Mouse (Mus musculus): ENCODE measurements around the gene Ebf3. TPM values are rescaled to one million over a fixed set of nuclear protein-coding genes. Genes with fewer than 3 reads are reported as not detected.

Ebf3 gene
- polyA plus RNA-seq, 1 experiment from 2014 or later = not detected

GRCm38 (mm10) chr7:137316181-137316925 lies 2.1 kb upstream of the Ebf3 start:
- H3K27ac ChIP-seq = no peak overlapping the region
- no peak overlapping the region for H3K4me3 ChIP-seq (ENCODE audit: inconsistent target)
- no peaks in the 10 kb centered on the region for H3K79me2 ChIP-seq (ENCODE audit: inconsistent target)
- no peaks in the 10 kb centered on the region for H3K36me3 ChIP-seq (ENCODE audit: inconsistent target)
- 14% methylated on average over 20 of the region's 20 CpGs for WGBS (ENCODE audit: missing documents)

DNA sequence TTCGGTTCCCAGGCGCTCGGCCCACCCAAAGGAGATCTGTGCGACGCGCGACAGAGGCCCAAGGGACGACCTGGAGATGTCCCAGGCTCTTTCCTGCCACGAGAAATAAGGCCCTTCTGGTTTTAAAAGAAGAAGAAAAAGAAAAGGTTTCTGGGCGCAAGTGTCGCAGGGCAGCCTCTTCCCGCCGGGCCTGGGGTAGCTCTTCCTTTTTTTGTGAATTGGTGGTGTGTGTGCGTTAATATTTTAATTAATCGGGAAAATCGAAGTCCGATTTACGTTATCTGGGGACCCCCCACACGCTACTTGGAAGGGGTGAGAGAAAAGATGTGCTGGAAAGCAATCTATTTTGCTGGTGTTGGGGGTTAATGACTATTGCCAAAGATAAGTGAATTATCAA lies 1.3 kb upstream of the Ebf3 start:
- Histone ChIP-seq H3K27ac (no peak overlapping the region), H3K79me2 (ENCODE audit: inconsistent target) (no peaks in the 10 kb centered on the region), H3K4me3 (ENCODE audit: inconsistent target) (no peak overlapping the region), H3K36me3 (ENCODE audit: inconsistent target) (no peaks in the 10 kb centered on the region)
- WGBS (ENCODE audit: missing documents) = 5% methylated on average over 19 of the region's 19 CpGs

- 6% methylated on average over 47 of the region's 48 CpGs for WGBS (ENCODE audit: missing documents)
- no peak overlapping the region for H3K27ac ChIP-seq
- no peak overlapping the region for H3K4me3 ChIP-seq (ENCODE audit: inconsistent target)
- H3K79me2 ChIP-seq (ENCODE audit: inconsistent target) = no peaks in the 10 kb centered on the region
- no peaks in the 10 kb centered on the region for H3K36me3 ChIP-seq (ENCODE audit: inconsistent target)
Observed at GRCm38 (mm10) chr7:137314710-137315543, 682 bp upstream of the Ebf3 start.

GRCm38 (mm10) chr7:137313183-137313903 lies 902 bp downstream of the Ebf3 start:
- no peaks in the 10 kb centered on the region for H3K79me2 ChIP-seq (ENCODE audit: inconsistent target)
- under 1% methylated on average over 71 of the region's 79 CpGs for WGBS (ENCODE audit: missing documents)
- no peaks in the 10 kb centered on the region for H3K36me3 ChIP-seq (ENCODE audit: inconsistent target)
- no peak overlapping the region for H3K4me3 ChIP-seq (ENCODE audit: inconsistent target)
- H3K27ac ChIP-seq = no peak overlapping the region

DNA sequence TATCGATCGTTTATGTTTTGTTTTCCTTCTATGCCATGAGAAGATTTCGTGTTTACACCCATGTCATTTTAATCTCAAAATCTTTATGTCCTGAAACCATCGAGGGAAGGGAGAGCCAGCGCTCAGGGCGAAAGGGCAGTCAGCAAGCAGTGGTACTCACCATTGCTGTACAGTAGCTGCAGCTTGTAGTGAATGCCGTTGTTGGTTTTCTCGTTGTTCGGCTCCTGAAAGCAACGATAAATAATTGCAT lies 1.4 kb downstream of the Ebf3 start:
- Histone ChIP-seq H3K36me3 (ENCODE audit: inconsistent target) (no peaks in the 10 kb centered on the region), H3K4me3 (ENCODE audit: inconsistent target) (no peak overlapping the region), H3K27ac (no peak overlapping the region), H3K79me2 (ENCODE audit: inconsistent target) (no peaks in the 10 kb centered on the region)
- WGBS (ENCODE audit: missing documents) = 12% methylated on average over 10 of the region's 10 CpGs

DNA sequence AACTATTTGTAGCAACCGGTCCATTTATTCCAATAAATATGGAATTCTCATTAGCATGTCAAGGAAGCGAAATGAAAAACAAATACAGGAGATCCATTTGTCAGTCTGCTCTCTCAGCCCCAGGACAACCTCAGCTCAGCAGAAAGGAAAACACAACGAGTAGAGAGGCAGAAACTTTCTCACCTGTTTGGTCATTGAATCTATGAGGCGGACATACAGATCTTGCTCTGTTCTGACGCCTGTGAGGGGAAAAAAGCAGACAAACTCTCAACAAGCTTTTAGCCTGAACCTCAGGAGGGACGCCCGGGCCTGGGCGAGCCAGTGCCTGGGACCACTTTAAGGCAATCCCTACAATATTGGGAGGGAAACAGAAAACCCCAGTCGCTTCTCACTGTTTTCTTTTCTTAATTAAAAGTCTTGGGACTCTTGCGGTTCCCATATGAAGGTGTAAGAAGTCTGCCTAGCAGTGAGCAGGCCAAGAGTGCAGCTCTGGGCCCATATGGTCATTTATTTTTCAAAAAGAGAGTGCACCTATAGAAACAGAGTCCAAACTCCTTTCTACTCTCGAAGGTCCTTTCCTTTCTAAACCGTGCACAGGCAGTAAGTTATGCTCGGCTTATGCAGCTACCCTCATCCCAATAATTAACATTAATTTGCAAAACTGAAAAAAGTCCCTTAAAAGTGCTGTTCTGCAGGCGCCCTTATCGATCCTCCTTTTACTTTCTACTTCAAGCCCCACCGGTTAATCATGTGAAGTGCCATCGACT lies 1.9 kb downstream of the Ebf3 start:
- Histone ChIP-seq H3K79me2 (ENCODE audit: inconsistent target) (no peaks in the 10 kb centered on the region), H3K27ac (no peak overlapping the region), H3K4me3 (ENCODE audit: inconsistent target) (no peak overlapping the region), H3K36me3 (ENCODE audit: inconsistent target) (no peaks in the 10 kb centered on the region)
- 10% methylated on average over 17 of the region's 17 CpGs for WGBS (ENCODE audit: missing documents)

DNA sequence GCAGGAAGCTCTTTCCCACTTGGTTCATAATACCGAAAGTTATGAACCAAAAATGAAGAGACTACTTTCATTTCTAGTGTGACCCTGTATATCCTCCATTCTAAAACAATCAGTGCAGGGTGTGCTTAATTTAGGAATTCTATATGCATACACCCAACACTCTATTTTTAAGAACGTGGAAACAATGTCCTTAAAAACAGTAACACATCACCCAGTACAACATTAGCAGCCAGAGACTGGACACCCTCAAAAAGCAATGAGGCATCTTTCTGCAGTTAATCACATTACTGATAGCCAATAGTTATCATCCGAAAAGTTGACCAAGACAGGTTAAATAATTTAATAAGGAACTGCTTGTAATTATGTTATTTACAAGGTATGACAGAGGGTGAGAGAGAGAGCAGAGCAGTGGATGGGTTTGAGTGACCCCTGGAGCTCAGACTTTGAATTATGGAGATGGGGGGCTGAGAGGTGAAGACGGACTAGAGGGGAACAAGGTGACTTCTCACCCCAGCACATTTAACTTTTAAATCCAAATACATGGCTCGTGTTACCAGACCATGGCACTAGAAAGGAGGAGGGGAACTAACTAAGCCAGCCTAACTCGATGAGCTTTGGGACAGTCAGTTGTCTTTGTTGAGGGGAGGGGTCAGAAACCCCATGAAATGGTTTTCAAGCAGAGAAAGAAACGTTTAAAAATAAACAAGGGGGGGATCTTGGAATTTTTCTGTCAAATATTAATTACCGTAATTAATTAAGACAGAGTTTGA lies 2.7 kb downstream of the Ebf3 start:
- Histone ChIP-seq H3K4me3 (ENCODE audit: inconsistent target) (no peak overlapping the region), H3K79me2 (ENCODE audit: inconsistent target) (no peaks in the 10 kb centered on the region), H3K36me3 (ENCODE audit: inconsistent target) (no peaks in the 10 kb centered on the region), H3K27ac (no peak overlapping the region)
- WGBS (ENCODE audit: missing documents) = 10% methylated on average over 8 of the region's 8 CpGs

- H3K79me2 ChIP-seq (ENCODE audit: inconsistent target) = no peaks in the 10 kb centered on the region
- H3K36me3 ChIP-seq (ENCODE audit: inconsistent target) = no peaks in the 10 kb centered on the region
- no peak overlapping the region for H3K4me3 ChIP-seq (ENCODE audit: inconsistent target)
- WGBS (ENCODE audit: missing documents) = 4% methylated on average over 11 of the region's 11 CpGs
- no peak overlapping the region for H3K27ac ChIP-seq
Observed at GRCm38 (mm10) chr7:137310876-137311275, 3.4 kb downstream of the Ebf3 start.

GRCm38 (mm10) chr7:137310091-137310761 lies 4.0 kb downstream of the Ebf3 start:
- H3K27ac ChIP-seq = no peak overlapping the region
- WGBS (ENCODE audit: missing documents) = 2% methylated on average over 43 of the region's 49 CpGs
- no peak overlapping the region for H3K4me3 ChIP-seq (ENCODE audit: inconsistent target)

GRCm38 (mm10) chr7:137309071-137310066 lies 4.9 kb downstream of the Ebf3 start:
- no peak overlapping the region for H3K27ac ChIP-seq
- H3K4me3 ChIP-seq (ENCODE audit: inconsistent target) = no peak overlapping the region
- no peaks in the 10 kb centered on the region for H3K79me2 ChIP-seq (ENCODE audit: inconsistent target)
- no peaks in the 10 kb centered on the region for H3K36me3 ChIP-seq (ENCODE audit: inconsistent target)
- WGBS (ENCODE audit: missing documents) = 5% methylated on average over 89 of the region's 93 CpGs

More at GRCm38 (mm10) chr7:137310091-137310761, 4.0 kb downstream of the Ebf3 start:
- H3K36me3 ChIP-seq (ENCODE audit: inconsistent target) = no peaks in the 10 kb centered on the region
- H3K79me2 ChIP-seq (ENCODE audit: inconsistent target) = no peaks in the 10 kb centered on the region

- no peak overlapping the region for H3K4me3 ChIP-seq (ENCODE audit: inconsistent target)
- H3K36me3 ChIP-seq (ENCODE audit: inconsistent target) = no peaks in the 10 kb centered on the region
- WGBS (ENCODE audit: missing documents) = 38% methylated on average over 16 of the region's 19 CpGs
- H3K27ac ChIP-seq = no peak overlapping the region
- no peaks in the 10 kb centered on the region for H3K79me2 ChIP-seq (ENCODE audit: inconsistent target)
Observed at GRCm38 (mm10) chr7:137308061-137309060, 5.9 kb downstream of the Ebf3 start.

GRCm38 (mm10) chr7:137307131-137307530 lies 7.1 kb downstream of the Ebf3 start:
- Histone ChIP-seq H3K4me3 (ENCODE audit: inconsistent target) (no peak overlapping the region), H3K27ac (no peak overlapping the region), H3K79me2 (ENCODE audit: inconsistent target) (no peaks in the 10 kb centered on the region), H3K36me3 (ENCODE audit: inconsistent target) (no peaks in the 10 kb centered on the region)
- 46% methylated on average over 8 of the region's 8 CpGs for WGBS (ENCODE audit: missing documents)
